Mouse (Mus musculus) limb, embryonic 15.5 days (tissue): ENCODE results near the gene Lgals4. TPM values are rescaled to one million over a fixed set of nuclear protein-coding genes. Genes with fewer than 3 reads are reported as not detected.
A peak's percentile ranks its signal among the peaks of the same experiment; 100 is the strongest.
"Not testable (repeated sequence)": the region's sequence is repeated elsewhere in the genome, so short reads cannot be mapped to it uniquely, and the experiment has no call there.

Experiments used
- ATAC-seq: fragments of 200-750 bp; cut with Nextera tagmentation; 2 replicates; pipeline ENCODE4 v1.8.0; 2017; ENCODE audit warnings: low read depth, moderate TSS enrichment; ENCODE audit not compliant: insufficient number of reproducible peaks, low FRiP score, low TSS enrichment
- H3K27ac ChIP-seq: fragments of 300-500 bp; sonication (generic); 2 replicates; pipeline ENCODE4 v1.5.1; 2015; ENCODE audit warnings: moderate library complexity, mild to moderate bottlenecking, inconsistent platforms
- H3K27me3 ChIP-seq: fragments of 300-500 bp; sonication (generic); 2 replicates; pipeline ENCODE4 v1.6.1; 2015; ENCODE audit warnings: inconsistent platforms
- H3K36me3 ChIP-seq: fragments of 300-500 bp; sonication (generic); 2 replicates; pipeline ENCODE4 v1.6.1; 2015; ENCODE audit warnings: inconsistent platforms
- H3K4me1 ChIP-seq: fragments of 300-500 bp; sonication (generic); 2 replicates; pipeline ENCODE4 v1.6.1; 2015; ENCODE audit warnings: inconsistent platforms
- H3K4me2 ChIP-seq: fragments of 300-500 bp; sonication (generic); 2 replicates; pipeline ENCODE4 v1.6.1; 2015; ENCODE audit warnings: mild to moderate bottlenecking, inconsistent platforms
- H3K4me3 ChIP-seq: fragments of 300-500 bp; sonication (generic); 2 replicates; pipeline ENCODE4 v1.5.1; 2015; ENCODE audit warnings: mild to moderate bottlenecking, inconsistent platforms
- H3K9ac ChIP-seq: fragments of 300-500 bp; sonication (generic); 2 replicates; pipeline ENCODE4 v1.6.1; 2015; ENCODE audit warnings: inconsistent platforms
- H3K9me3 ChIP-seq: fragments of 300-500 bp; sonication (generic); 2 replicates; pipeline ENCODE4 v1.6.1; 2016; ENCODE audit warnings: inconsistent platforms
- whole genome bisulfite sequencing: fragments of 180-500 bp; shearing (Covaris S2); methylation state at CpG from one replicate; pipeline ENCODE4 v1.1.7; 2015; 5-methylcytosine and 5-hydroxymethylcytosine counted together
- polyA plus RNA-seq: library from polyadenylated mRNA; unstranded; fragments of >200 nt; fragmentation: Nextera tagmentation; extraction: Ambion mirVana; gene quantifications from 2 replicates; pipeline ENCODE4 v1.2.1, GENCODE M21; 2015

The Lgals4 gene
- polyA plus RNA-seq, 1 experiment from 2014 or later, result 11.6 TPM

DNA sequence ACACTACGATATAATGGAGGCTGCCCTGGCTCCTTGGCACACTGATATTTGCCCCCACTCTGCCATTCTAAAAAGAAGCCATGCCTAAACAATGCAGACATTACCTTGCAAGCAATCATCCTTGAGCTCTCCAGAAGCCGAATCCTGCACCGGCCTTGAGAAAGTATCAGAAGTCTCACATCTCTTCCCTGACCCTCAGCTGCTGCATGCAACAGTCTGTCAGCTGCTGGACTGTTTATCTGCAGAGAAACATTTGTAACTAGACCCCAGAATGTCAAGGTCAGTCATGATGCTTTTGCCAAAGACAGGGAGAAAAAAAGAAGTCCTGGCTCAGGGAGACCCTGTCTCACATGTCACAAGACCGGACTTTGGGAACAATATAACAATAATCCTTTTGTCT is 42.4 kb downstream of the Lgals4 start:
- Histone ChIP-seq H3K27me3 (no peaks in the 10 kb centered on the region), H3K36me3 (no peaks in the 10 kb centered on the region), H3K27ac (no peak overlapping the region), H3K4me3 (no peak overlapping the region), H3K9me3 (no peaks in the 10 kb centered on the region), H3K4me1 (0 out of 2 replicates have a peak, but pooled peaks cover 3% of the 10 kb centered on the region), H3K9ac (no peak overlapping the region), H3K4me2 (no peak overlapping the region)
- ATAC-seq, result no peak
- WGBS, result 86% methylated on average over 4 of the region's 4 CpGs

DNA sequence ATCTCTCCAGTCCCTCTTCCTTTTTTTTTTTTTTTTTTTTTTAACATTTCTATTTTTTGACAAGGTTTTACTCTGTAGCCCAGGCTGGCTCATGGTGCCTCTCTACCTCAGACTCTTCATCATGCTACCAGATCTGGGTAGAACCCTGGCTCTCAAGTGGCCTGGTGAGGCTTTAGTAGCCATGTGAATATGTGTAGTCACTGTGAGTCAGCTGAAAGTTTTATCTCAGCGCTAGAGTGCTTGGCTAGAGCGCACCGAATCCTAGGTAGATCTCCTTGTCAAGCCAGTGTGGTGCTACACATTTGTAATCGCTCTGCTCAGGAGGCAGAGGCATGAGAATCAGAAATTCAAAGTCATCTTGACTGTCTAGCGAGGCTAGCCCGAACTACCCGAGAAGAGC is 43.5 kb downstream of the Lgals4 start:
- ATAC-seq, result no peak
- Histone ChIP-seq H3K9me3 (no peaks in the 10 kb centered on the region), H3K4me3 (no peak overlapping the region), H3K27me3 (no peaks in the 10 kb centered on the region), H3K9ac (no peak overlapping the region), H3K36me3 (no peaks in the 10 kb centered on the region), H3K4me1 (0 out of 2 replicates have a peak, but pooled peaks cover 3% of the 10 kb centered on the region), H3K4me2 (no peak overlapping the region), H3K27ac (no peak overlapping the region)
- WGBS, result 86% methylated on average over 7 of the region's 7 CpGs

DNA sequence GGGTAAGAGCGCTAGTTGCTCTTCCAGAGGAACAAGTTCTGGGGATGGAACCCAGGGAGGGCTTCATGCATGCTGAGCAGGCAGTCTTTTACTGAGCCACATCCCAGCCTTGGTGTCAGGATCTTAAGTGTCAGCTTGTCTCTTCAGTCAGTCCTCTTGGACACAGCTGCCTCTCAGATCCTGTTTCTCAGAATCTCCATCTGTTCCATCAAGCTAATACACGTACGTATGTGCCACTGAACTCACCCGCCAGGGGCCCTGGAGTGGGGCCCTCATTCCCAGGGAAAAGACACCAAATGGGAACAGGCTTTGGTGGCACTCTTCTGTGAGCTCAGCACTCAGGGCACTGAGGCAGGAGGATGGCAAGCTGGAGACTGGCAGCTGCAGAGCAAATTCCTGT is 44.2 kb downstream of the Lgals4 start:
- H3K4me3 ChIP-seq, result no peak overlapping the region
- 0 out of 2 replicates have a peak, but pooled peaks cover 3% of the 10 kb centered on the region for H3K4me1 ChIP-seq
- no peak overlapping the region for H3K4me2 ChIP-seq
- WGBS, result 72% methylated on average over 4 of the region's 4 CpGs
- 0 out of 2 replicates have a peak overlapping the region, but pooled peaks have one; percentile 5 for H3K27ac ChIP-seq
- H3K9me3 ChIP-seq, result no peaks in the 10 kb centered on the region
- H3K27me3 ChIP-seq, result no peaks in the 10 kb centered on the region
- ATAC-seq, result no peak
- no peaks in the 10 kb centered on the region for H3K36me3 ChIP-seq
- no peak overlapping the region for H3K9ac ChIP-seq

DNA sequence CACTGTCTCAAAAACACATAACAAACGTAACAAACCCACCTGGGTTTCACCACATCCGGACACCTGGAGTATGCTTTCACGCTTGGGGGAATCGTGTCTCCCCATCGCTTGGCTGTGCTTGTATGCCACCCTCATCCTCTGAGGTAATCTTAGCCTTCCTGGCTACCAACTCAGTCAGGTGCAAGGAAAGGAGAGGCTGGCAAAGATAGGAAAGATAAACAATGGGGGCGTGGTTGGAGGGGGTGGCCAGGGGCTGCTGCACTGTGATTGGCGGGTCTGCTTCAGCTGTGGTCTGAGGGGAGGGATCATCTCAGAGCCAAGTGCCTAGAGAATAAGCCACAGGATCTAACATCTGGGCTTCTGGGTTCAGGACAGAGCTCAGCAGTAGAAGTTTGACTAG is 46.0 kb downstream of the Lgals4 start:
- whole genome bisulfite sequencing, result 75% methylated on average over 7 of the region's 7 CpGs
- no peak overlapping the region for H3K9ac ChIP-seq
- no peak overlapping the region for H3K4me2 ChIP-seq
- H3K27me3 ChIP-seq, result no peaks in the 10 kb centered on the region
- H3K36me3 ChIP-seq, result no peaks in the 10 kb centered on the region
- H3K9me3 ChIP-seq, result no peaks in the 10 kb centered on the region
- H3K4me1 ChIP-seq, result 0 out of 2 replicates have a peak, but pooled peaks cover 3% of the 10 kb centered on the region
- ATAC-seq, result no peak
- H3K27ac ChIP-seq, result no peak overlapping the region
- no peak overlapping the region for H3K4me3 ChIP-seq

DNA sequence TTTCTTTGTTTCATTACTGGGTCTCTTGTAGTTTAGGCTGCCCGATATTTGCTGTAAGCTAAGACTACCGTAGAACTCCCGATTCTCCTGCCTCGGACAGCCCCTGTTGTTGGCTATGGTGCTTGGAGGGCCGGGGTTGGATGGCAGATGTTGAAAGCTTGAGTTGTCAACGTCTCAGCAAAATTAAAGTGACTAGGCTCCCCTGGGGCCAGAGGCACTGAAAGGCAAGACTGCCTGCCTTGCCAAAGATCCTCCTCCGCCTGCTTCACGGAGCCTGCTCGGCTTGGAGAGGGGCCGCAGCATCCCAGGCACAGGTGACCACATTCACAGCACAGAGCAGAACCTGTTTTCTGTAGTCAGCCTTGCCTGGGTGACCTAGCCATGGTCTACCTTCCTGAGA is 46.9 kb downstream of the Lgals4 start:
- Histone ChIP-seq H3K4me3 (no peak overlapping the region), H3K9ac (no peak overlapping the region), H3K4me1 (0 out of 2 replicates have a peak, but pooled peaks cover 3% of the 10 kb centered on the region), H3K9me3 (no peaks in the 10 kb centered on the region), H3K36me3 (no peaks in the 10 kb centered on the region), H3K27ac (no peak overlapping the region), H3K27me3 (no peaks in the 10 kb centered on the region), H3K4me2 (no peak overlapping the region)
- 60% methylated on average over 10 of the region's 10 CpGs for WGBS
- no peak for ATAC-seq

DNA sequence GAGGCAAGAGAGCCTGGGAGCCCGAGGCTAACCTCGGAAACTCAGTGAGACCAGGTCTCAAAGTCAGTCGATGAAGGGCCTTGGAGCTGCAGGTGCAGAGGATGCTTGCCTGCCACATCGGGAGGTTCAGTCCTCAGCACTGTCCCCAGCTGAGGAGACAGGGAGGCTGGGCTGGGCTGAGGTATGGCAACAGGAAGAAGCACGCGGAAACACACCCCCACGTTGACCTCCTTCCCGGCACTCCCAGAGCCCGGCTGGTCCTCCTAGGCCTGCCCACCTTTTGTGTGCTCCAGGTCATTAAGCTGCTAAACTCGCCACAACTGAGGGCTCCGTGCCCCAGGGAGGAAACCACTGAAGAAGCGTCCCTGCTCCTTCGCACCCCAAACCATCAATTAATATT is 47.5 kb downstream of the Lgals4 start, which contains the start of gene Capn12:
Gene Capn12, plus strand, starts transcription at position 224 of the 400 bp plus-strand sequence.
- Histone ChIP-seq H3K27ac (no peak within 1 kb of the TSS), H3K4me1 (0 out of 2 replicates have a peak, but pooled peaks cover 3% of the 10 kb centered on the region), H3K27me3 (no peaks in the 10 kb centered on the region; the same call in 1 of the 2 replicates), H3K9me3 (no peaks in the 10 kb centered on the region), H3K36me3 (no peaks in the 10 kb centered on the region), H3K9ac (no peak within 1 kb of the TSS), H3K4me3 (no peak within 1 kb of the TSS), H3K4me2 (no peak within 1 kb of the TSS)
- ATAC-seq, result no peak
- WGBS, result 35% methylated on average over 13 of the region's 13 CpGs

DNA sequence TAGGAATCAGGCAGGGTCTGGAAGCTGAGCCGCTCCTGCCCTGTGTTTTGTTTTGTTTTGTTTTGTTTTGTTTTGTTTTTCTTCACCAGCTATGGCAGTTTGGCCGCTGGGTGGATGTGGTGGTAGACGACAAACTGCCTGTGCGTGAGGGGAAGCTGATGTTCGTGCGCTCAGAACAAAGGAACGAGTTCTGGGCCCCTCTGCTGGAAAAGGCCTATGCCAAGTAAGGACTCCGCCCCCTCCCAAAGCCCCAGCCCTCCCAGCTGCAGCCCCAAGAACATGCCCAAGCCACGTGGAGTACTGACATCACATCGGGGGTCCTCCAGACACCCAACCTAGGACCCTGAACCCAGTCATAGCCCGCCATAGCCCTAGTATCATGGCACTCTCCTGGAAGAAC is 49.4 kb downstream of the Lgals4 start:
- H3K27ac ChIP-seq, result no peak overlapping the region
- no peak for ATAC-seq
- H3K4me2 ChIP-seq, result no peak overlapping the region
- peaks cover 7% of the 10 kb centered on the region for H3K27me3 ChIP-seq
- 76% methylated on average over 11 of the region's 11 CpGs for WGBS
- H3K4me1 ChIP-seq, result peaks cover 6% of the 10 kb centered on the region; the same call in 1 of the 2 replicates
- no peak overlapping the region for H3K4me3 ChIP-seq
- no peaks in the 10 kb centered on the region for H3K36me3 ChIP-seq
- no peak overlapping the region for H3K9ac ChIP-seq
- H3K9me3 ChIP-seq, result no peaks in the 10 kb centered on the region

DNA sequence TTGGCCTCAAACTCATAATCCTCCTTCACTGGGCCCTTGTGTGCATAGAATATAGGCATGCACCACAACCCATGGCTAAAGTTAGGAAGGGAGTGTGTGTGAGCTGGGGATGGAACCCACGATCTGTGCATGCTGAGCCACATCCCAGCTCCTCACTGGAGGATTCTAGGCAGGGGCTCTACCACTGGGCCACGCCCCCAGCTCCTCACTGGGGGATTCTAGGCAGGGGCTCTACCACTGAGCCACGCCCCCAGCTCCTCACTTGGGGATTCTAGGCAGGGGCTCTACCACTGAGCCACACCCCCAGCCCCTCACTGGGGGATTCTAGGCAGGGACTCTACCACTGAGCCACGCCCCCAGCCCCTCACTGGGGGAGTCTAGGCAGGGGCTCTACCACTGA is 50.0 kb downstream of the Lgals4 start:
- peaks cover 11% of the 10 kb centered on the region for H3K4me1 ChIP-seq
- H3K27me3 ChIP-seq, H3K36me3 ChIP-seq, H3K4me3 ChIP-seq, H3K4me2 ChIP-seq, H3K9me3 ChIP-seq, H3K9ac ChIP-seq, H3K27ac ChIP-seq, ATAC-seq: not testable (repeated sequence)
- WGBS, result 88% methylated on average over 4 of the region's 4 CpGs

DNA sequence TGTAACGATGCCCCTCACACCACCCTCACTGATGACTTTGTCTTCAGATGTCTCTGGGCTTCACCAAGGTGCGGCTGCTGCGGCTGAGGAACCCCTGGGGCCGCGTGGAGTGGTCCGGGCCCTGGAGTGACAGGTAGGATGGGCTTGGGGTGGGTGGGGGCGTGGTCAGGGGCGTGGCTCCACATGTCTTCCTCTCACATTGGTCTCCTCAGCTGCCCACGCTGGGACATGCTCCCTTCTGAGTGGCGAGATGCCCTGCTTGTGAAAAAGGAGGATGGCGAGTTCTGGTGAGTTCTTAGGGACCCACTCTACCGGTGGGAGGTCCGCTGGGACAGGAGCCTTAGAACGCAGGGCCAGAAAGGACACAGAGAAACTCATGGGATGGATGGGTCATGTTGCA is 52.8 kb downstream of the Lgals4 start:
- H3K36me3 ChIP-seq, result peaks cover 6% of the 10 kb centered on the region
- no peak overlapping the region for H3K9ac ChIP-seq
- ATAC-seq, result no peak
- WGBS, result 17% methylated on average over 14 of the region's 14 CpGs
- no peak overlapping the region for H3K4me2 ChIP-seq
- peaks cover 24% of the 10 kb centered on the region for H3K4me1 ChIP-seq
- H3K9me3 ChIP-seq, result no peaks in the 10 kb centered on the region
- H3K4me3 ChIP-seq, result no peak overlapping the region
- no peak overlapping the region for H3K27ac ChIP-seq
- peaks cover 17% of the 10 kb centered on the region for H3K27me3 ChIP-seq

DNA sequence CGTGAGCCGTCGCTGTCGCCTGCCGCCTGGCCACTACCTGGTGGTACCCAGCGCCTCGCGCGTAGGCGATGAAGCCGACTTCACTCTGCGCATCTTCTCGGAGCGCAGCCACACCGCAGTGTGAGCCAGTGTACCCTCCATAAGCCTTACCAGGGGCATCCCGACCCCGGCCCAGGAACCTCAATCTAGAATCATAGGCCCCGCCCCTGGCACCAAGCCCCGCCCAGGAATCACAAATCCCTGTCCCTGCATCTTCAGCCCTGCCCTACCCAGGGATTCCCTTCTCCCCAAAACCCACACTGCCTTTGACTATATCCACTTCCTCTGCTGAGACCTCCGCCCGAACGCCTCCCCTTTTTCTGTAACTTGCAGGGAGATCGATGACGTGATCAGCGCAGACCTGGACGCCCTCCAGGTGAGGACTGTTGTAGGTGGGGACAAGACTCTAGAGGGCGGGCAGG is 55.1 kb downstream of the Lgals4 start:
- WGBS, result 3% methylated on average over 26 of the region's 27 CpGs
- Histone ChIP-seq H3K36me3 (peaks cover 27% of the 10 kb centered on the region), H3K4me1 (peaks cover 21% of the 10 kb centered on the region), H3K9ac (peak overlapping the region; percentile 21; the same call in 1 of the 2 replicates), H3K4me2 (peak overlapping the region; percentile 81), H3K4me3 (peak overlapping the region; percentile 42), H3K9me3 (no peaks in the 10 kb centered on the region), H3K27ac (no peak overlapping the region), H3K27me3 (peaks cover 17% of the 10 kb centered on the region)
- ATAC-seq, result no peak

Other genes starting within 250 kb of the Lgals4 start
- 26.3 and 28.3 TPM in 2 replicates for gene Samd4b, start 235.7 kb upstream of the Lgals4 start, polyA plus RNA-seq
- 33.7 and 34.9 TPM in 2 replicates for gene Pak4, start 235.7 kb upstream of the Lgals4 start, polyA plus RNA-seq
- 1.8 and 1.9 TPM in 2 replicates for gene Acp7, start 202.5 kb upstream of the Lgals4 start, polyA plus RNA-seq
- gene Fbxo27, start 141.0 kb upstream of the Lgals4 start, polyA plus RNA-seq, result 6.2 and 7.2 TPM in 2 replicates
- gene Fbxo17, start 117.0 kb upstream of the Lgals4 start, polyA plus RNA-seq, result 27.2 and 37.3 TPM in 2 replicates
- 112 and 125 TPM in 2 replicates for gene Mrps12, start 92.0 kb upstream of the Lgals4 start, polyA plus RNA-seq
- gene Sars2, start 91.9 kb upstream of the Lgals4 start, polyA plus RNA-seq, result 20.1 and 24.1 TPM in 2 replicates
- gene Ccer2, start 77.7 kb upstream of the Lgals4 start, polyA plus RNA-seq, result 0.82 and 1.9 TPM in 2 replicates
- gene Sirt2, start 67.1 kb upstream of the Lgals4 start, polyA plus RNA-seq, result 79.8 and 96.9 TPM in 2 replicates
- 41.5 and 49.2 TPM in 2 replicates for gene Nfkbib, start 66.3 kb upstream of the Lgals4 start, polyA plus RNA-seq
- gene Rinl, start 44.9 kb upstream of the Lgals4 start, polyA plus RNA-seq, result 4.7 and 5.6 TPM in 2 replicates
- gene Hnrnpl, start 25.3 kb upstream of the Lgals4 start, polyA plus RNA-seq, result 201 and 221 TPM in 2 replicates
- 217 and 232 TPM in 2 replicates for gene Ech1, start 8.6 kb upstream of the Lgals4 start, polyA plus RNA-seq
- gene Lgals7, start 30.0 kb downstream of the Lgals4 start, polyA plus RNA-seq, result 171 and 257 TPM in 2 replicates
- 0.97 and 1.3 TPM in 2 replicates for gene Capn12, start 47.6 kb downstream of the Lgals4 start, polyA plus RNA-seq
- 347 and 359 TPM in 2 replicates for gene Actn4, start 128.5 kb downstream of the Lgals4 start, polyA plus RNA-seq
- gene Eif3k, start 148.0 kb downstream of the Lgals4 start, polyA plus RNA-seq, result 372 and 387 TPM in 2 replicates
- gene Map4k1, start 148.2 kb downstream of the Lgals4 start, polyA plus RNA-seq, result 7.2 and 7.6 TPM in 2 replicates